Mouse (Mus musculus) gastrocnemius, postnatal 4 days (tissue): ENCODE data around the gene Slc34a3. TPM values are rescaled to one million over a fixed set of nuclear protein-coding genes. Genes with fewer than 3 reads are reported as not detected.
A peak's percentile ranks its signal among the peaks of the same experiment; 100 is the strongest.

Source experiments
- DNase-seq, 2 experiments: peaks; one replicate each; pipeline ENCODE4 v3.0.0; 2021 to 2022; ENCODE audit warnings: low spot score in 2 of 2, mixed read lengths in 2 of 2
- total RNA-seq, 2 experiments: library from RNA; stranded (reverse); gene quantifications; 2 replicates each; pipeline ENCODE4 v1.2.3; 2021

The Slc34a3 gene
- total RNA-seq, 2 experiments from 2014 or later: not detected

GRCm38 (mm10) chr2:25252331-25252730 is 18.2 kb upstream of the Slc34a3 start:
- no peak for DNase-seq

GRCm38 (mm10) chr2:25246183-25247072 is 12.3 kb upstream of the Slc34a3 start, which contains the start of gene AL732309.1:
TSS of gene AL732309.1 (minus strand) at chr2:25246863.
- DNase-seq: no peak

- no peak for DNase-seq
These were observed 10.0 kb upstream of the Slc34a3 start for GRCm38 (mm10) chr2:25244144-25244543.

GRCm38 (mm10) chr2:25243342-25243741 is 9.2 kb upstream of the Slc34a3 start:
- no peak for DNase-seq

GRCm38 (mm10) chr2:25242101-25242506 is 7.9 kb upstream of the Slc34a3 start, which contains the start of the genes Rnf208 and Cysrt1:
TSS of gene Rnf208 (plus strand) at chr2:25242255.
TSS of gene Cysrt1 (minus strand) at chr2:25242452.
- DNase-seq: no peak

GRCm38 (mm10) chr2:25241438-25241775 is 7.2 kb upstream of the Slc34a3 start:
- no peak for DNase-seq

GRCm38 (mm10) chr2:25240723-25241437 is 6.7 kb upstream of the Slc34a3 start:
- DNase-seq: peak in 1 of 2 experiments; percentile 42

GRCm38 (mm10) chr2:25240310-25240709 is 6.1 kb upstream of the Slc34a3 start:
- no peak for DNase-seq

GRCm38 (mm10) chr2:25239766-25240165 is 5.6 kb upstream of the Slc34a3 start:
- no peak for DNase-seq

GRCm38 (mm10) chr2:25238106-25238505 is 3.9 kb upstream of the Slc34a3 start:
- DNase-seq: no peak

GRCm38 (mm10) chr2:25237522-25237921 is 3.4 kb upstream of the Slc34a3 start:
- no peak for DNase-seq

GRCm38 (mm10) chr2:25236614-25237013 is 2.5 kb upstream of the Slc34a3 start, which contains the start of gene Rnf224:
TSS of gene Rnf224 (minus strand) at chr2:25236787.
- DNase-seq: no peak

- DNase-seq: no peak
These were observed 522 bp upstream of the Slc34a3 start for GRCm38 (mm10) chr2:25234551-25235220.

GRCm38 (mm10) chr2:25233421-25233820 is 743 bp downstream of the Slc34a3 start:
- DNase-seq: no peak

GRCm38 (mm10) chr2:25231038-25231437 is 3.1 kb downstream of the Slc34a3 start:
- no peak for DNase-seq

GRCm38 (mm10) chr2:25230581-25230980 is 3.6 kb downstream of the Slc34a3 start:
- no peak for DNase-seq

- no peak for DNase-seq
These were observed 4.6 kb downstream of the Slc34a3 start for GRCm38 (mm10) chr2:25229582-25229981.

GRCm38 (mm10) chr2:25228995-25229530 is 5.1 kb downstream of the Slc34a3 start:
- DNase-seq: no peak

- peak; percentile 74 to 85 for DNase-seq
These were observed 5.7 kb downstream of the Slc34a3 start for GRCm38 (mm10) chr2:25228431-25228889.

GRCm38 (mm10) chr2:25227406-25227805 is 6.8 kb downstream of the Slc34a3 start:
- no peak for DNase-seq

- DNase-seq: peak in 1 of 2 experiments; percentile 56
These were observed 7.3 kb downstream of the Slc34a3 start for GRCm38 (mm10) chr2:25226864-25227263.
